Mouse (Mus musculus): ENCODE measurements around the gene Ranbp3. TPM values are rescaled to one million over a fixed set of nuclear protein-coding genes. Genes with fewer than 3 reads are reported as not detected.

Ranbp3 gene
- polyA plus RNA-seq, 1 experiment: 70.0 TPM

DNA sequence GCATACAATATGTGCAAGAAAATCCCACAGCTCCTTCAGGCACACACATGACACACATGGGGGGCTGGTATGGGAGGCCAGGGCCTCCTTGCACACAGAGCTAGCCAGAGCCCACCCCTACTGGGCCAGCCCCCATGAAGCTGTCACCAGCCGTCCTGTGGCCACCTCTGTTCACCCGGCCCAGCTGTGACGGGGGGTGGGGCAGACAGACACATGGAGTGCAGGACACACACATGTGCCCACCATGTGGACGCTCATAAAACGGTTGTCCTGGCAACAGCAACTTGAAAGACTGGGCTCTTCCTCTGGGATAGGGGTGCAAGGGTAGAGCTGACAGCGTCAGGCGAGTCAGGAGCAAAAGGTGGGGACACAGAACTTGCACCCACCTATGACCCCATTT, 86.2 kb downstream of the Ranbp3 start:
- Histone ChIP-seq H3K27me3 (ENCODE audit: control insufficient read depth, insufficient read depth, insufficient read length) (peaks cover 32% of the 10 kb centered on the region), H3ac (ENCODE audit: control insufficient read depth, insufficient read length) (no peak overlapping the region), H3K4me3 (no peak overlapping the region), H3K36me3 (ENCODE audit: control insufficient read depth, insufficient read depth) (no peaks in the 10 kb centered on the region), H3K4me2 (ENCODE audit: low read depth) (no peak overlapping the region), H3K79me2 (ENCODE audit: control insufficient read depth, insufficient read depth) (no peaks in the 10 kb centered on the region)
- TF ChIP-seq E2F4 (IDR thresholded peaks at IDR 0.05; ENCODE audit: insufficient read depth) (no peak), MAX (IDR thresholded peaks at IDR 0.05; ENCODE audit: low read depth) (no peak)

DNA sequence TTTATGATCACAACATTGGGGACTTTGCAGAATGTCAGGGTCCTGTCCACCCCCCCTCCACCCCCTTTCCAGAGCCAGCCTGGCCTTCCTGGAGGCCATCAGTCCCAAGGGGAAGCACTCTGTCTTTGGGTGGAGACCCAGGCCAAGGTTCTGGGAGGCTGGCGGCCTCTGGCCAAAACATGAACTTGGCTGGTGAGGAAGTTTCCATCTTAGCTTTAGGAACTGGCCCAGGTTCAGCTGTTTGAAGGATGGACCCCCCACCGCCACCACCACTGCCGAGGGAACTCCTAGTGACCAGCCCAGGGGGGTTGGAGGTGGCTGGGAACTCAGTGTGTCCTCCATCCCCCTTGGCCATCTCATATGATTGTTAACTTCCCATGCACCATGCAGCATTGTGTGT, 88.0 kb downstream of the Ranbp3 start:
- Histone ChIP-seq H3K27me3 (ENCODE audit: control insufficient read depth, insufficient read depth, insufficient read length) (peaks cover 16% of the 10 kb centered on the region), H3ac (ENCODE audit: control insufficient read depth, insufficient read length) (no peak overlapping the region), H3K4me3 (no peak overlapping the region), H3K79me2 (ENCODE audit: control insufficient read depth, insufficient read depth) (no peaks in the 10 kb centered on the region), H3K4me2 (ENCODE audit: low read depth) (no peak overlapping the region), H3K36me3 (ENCODE audit: control insufficient read depth, insufficient read depth) (no peaks in the 10 kb centered on the region)
- TF ChIP-seq POLR2AphosphoS2 (IDR thresholded peaks at IDR 0.05; ENCODE audit: insufficient read length, low read depth) (no peak), MYOG (IDR thresholded peaks at IDR 0.05; ENCODE audit: control insufficient read depth in 1 of 3, insufficient read depth in 1 of 3, insufficient read length in 2 of 3, low read depth in 2 of 3) (no peak)

Other genes starting within 250 kb of the Ranbp3 start
- gene Ptprs, start 196.8 kb upstream of the Ranbp3 start, polyA plus RNA-seq (2012; fragmentation: generic; extraction: Trizol): 116 TPM
- not detected for gene Znrf4, start 160.9 kb upstream of the Ranbp3 start, polyA plus RNA-seq (2012; fragmentation: generic; extraction: Trizol)
- 0.28 TPM for gene Gm20219, start 118.9 kb upstream of the Ranbp3 start, polyA plus RNA-seq (2012; fragmentation: generic; extraction: Trizol)
- 35.3 TPM for gene Safb2, start 88.7 kb upstream of the Ranbp3 start, polyA plus RNA-seq (2012; fragmentation: generic; extraction: Trizol)
- 58.9 TPM for gene Safb, start 88.5 kb upstream of the Ranbp3 start, polyA plus RNA-seq (2012; fragmentation: generic; extraction: Trizol)
- gene 2410015M20Rik, start 63.5 kb upstream of the Ranbp3 start, polyA plus RNA-seq (2012; fragmentation: generic; extraction: Trizol): 587 TPM
- gene Rpl36, start 59.9 kb upstream of the Ranbp3 start, polyA plus RNA-seq (2012; fragmentation: generic; extraction: Trizol): 3,746 TPM
- gene Lonp1, start 46.4 kb upstream of the Ranbp3 start, polyA plus RNA-seq (2012; fragmentation: generic; extraction: Trizol): 278 TPM
- 0.16 TPM for gene Catsperd, start 45.2 kb upstream of the Ranbp3 start, polyA plus RNA-seq (2012; fragmentation: generic; extraction: Trizol)
- gene Ndufa11, start 44.5 kb downstream of the Ranbp3 start, polyA plus RNA-seq (2012; fragmentation: generic; extraction: Trizol): 469 TPM
- gene Vmac, start 44.7 kb downstream of the Ranbp3 start, polyA plus RNA-seq (2012; fragmentation: generic; extraction: Trizol): 6.5 TPM
- gene Nrtn, start 84.2 kb downstream of the Ranbp3 start, polyA plus RNA-seq (2012; fragmentation: generic; extraction: Trizol): 0.78 TPM
- 38.7 TPM for gene Dus3l, start 91.5 kb downstream of the Ranbp3 start, polyA plus RNA-seq (2012; fragmentation: generic; extraction: Trizol)
- gene Prr22, start 97.0 kb downstream of the Ranbp3 start, polyA plus RNA-seq (2012; fragmentation: generic; extraction: Trizol): 0.16 TPM
- 4.4 TPM for gene Rfx2, start 157.7 kb downstream of the Ranbp3 start, polyA plus RNA-seq (2012; fragmentation: generic; extraction: Trizol)
- not detected for gene Acsbg2, start 201.2 kb downstream of the Ranbp3 start, polyA plus RNA-seq (2012; fragmentation: generic; extraction: Trizol)
- 0.01 TPM for gene 1700061G19Rik, start 202.2 kb downstream of the Ranbp3 start, polyA plus RNA-seq (2012; fragmentation: generic; extraction: Trizol)